ENCODE assay signal across 8 mouse cellular contexts in genomic region chr13:36731016-36731930, GRCm38 (mm10). TPM values are rescaled to one million over a fixed set of nuclear protein-coding genes. Genes with fewer than 3 reads are reported as not detected.
DNase-seq lines count a peak whose midpoint lies in the region; ATAC-seq and TF ChIP-seq lines count a peak whose summit lies in the region.

No protein-coding gene starts in this region.

- no peaks in the 10 kb centered on the region for H3K36me3 ChIP-seq in testis, adult 2 months (ENCODE audit: control insufficient read depth, insufficient read depth, low read length)
- no peaks in the 10 kb centered on the region for H3K36me3 ChIP-seq in heart, embryonic 16.5 days (ENCODE audit: control insufficient read depth, insufficient read depth)
- no peaks in the 10 kb centered on the region for H3K36me3 ChIP-seq in stomach, embryonic 15.5 days

- no peak for TF ChIP-seq POLR2A in testis, adult 2 months (IDR thresholded peaks at IDR 0.05; ENCODE audit: control insufficient read depth, low read depth, low read length)

- peaks cover 5% of the 10 kb centered on the region for H3K27me3 ChIP-seq in testis, adult 2 months (ENCODE audit: control insufficient read depth, insufficient read depth, low read length)
- peaks cover 75% of the 10 kb centered on the region for H3K27me3 ChIP-seq in heart, embryonic 16.5 days (ENCODE audit: control insufficient read depth, insufficient read depth, low read length)
- H3K27me3 ChIP-seq in stomach, embryonic 15.5 days (replicated peaks): peaks cover 80% of the 10 kb centered on the region

- H3K27ac ChIP-seq in testis, adult 2 months (ENCODE audit: control insufficient read depth, insufficient read depth, low read depth, low read length): no peak overlapping the region
- no peak overlapping the region for H3K27ac ChIP-seq in heart, embryonic 16.5 days (ENCODE audit: low read length)
- no peak overlapping the region for H3K27ac ChIP-seq in stomach, embryonic 15.5 days

- no peak for TF ChIP-seq CTCF in testis, adult 2 months (IDR thresholded peaks at IDR 0.05; ENCODE audit: control insufficient read depth, insufficient read depth, insufficient replicate concordance, low read depth, low read length)

- DNase-seq in testis, postnatal 14 days (ENCODE audit: low spot score): no peak
- DNase-seq in embryo, embryonic 10 days (ENCODE audit: low spot score): peak; percentile 64
- peak; percentile 33 for DNase-seq in kidney, postnatal 14 days
- DNase-seq in gastrocnemius, postnatal 14 days: no peak

- H3K9ac ChIP-seq in heart, embryonic 16.5 days (ENCODE audit: low read length): peak overlapping the region; percentile 47; the same call in 1 of the 2 replicates
- no peak overlapping the region for H3K9ac ChIP-seq in stomach, embryonic 15.5 days

- no peaks in the 10 kb centered on the region; the same call in 1 of the 2 replicates for H3K9me3 ChIP-seq in heart, embryonic 16.5 days (replicated peaks; ENCODE audit: control insufficient read depth, low read length)
- no peaks in the 10 kb centered on the region for H3K9me3 ChIP-seq in stomach, embryonic 15.5 days

- WGBS in heart, embryonic 16.5 days: 7% methylated on average over 34 of the region's 34 CpGs
- WGBS in stomach, embryonic 15.5 days: 7% methylated on average over 34 of the region's 34 CpGs

- H3K4me2 ChIP-seq in heart, embryonic 16.5 days (ENCODE audit: low read depth, low read length): peak overlapping the region; percentile 84
- H3K4me2 ChIP-seq in stomach, embryonic 15.5 days: peak overlapping the region; percentile 51

- ATAC-seq in heart, embryonic 16.5 days (replicated peaks; ENCODE audit: extremely low read depth, insufficient read depth, low FRiP score): no peak
- peak; percentile 50; the same call in 1 of the 2 replicates for ATAC-seq in megakaryocyte progenitor cell, adult 5-6 weeks (replicated peaks; ENCODE audit: poor library complexity)
- ATAC-seq in stomach, embryonic 15.5 days (ENCODE audit: insufficient read depth, low FRiP score, low read depth): no peak

- H3K4me3 ChIP-seq in testis, adult 2 months (ENCODE audit: control insufficient read depth, low read depth, low read length): peak overlapping the region; percentile 63
- peak overlapping the region; percentile 53 for H3K4me3 ChIP-seq in heart, embryonic 16.5 days (ENCODE audit: low read length)
- H3K4me3 ChIP-seq in stomach, embryonic 15.5 days (replicated peaks): peak overlapping the region; percentile 26

- intact Hi-C loops in gastrocnemius, postnatal 14 days (cut with DNase I; ENCODE audit: low total_unique reads): no loop called here

- H3K4me1 ChIP-seq in testis, adult 2 months (ENCODE audit: control insufficient read depth, insufficient read depth, low read length): peaks cover 15% of the 10 kb centered on the region
- peaks cover 24% of the 10 kb centered on the region for H3K4me1 ChIP-seq in heart, embryonic 16.5 days (ENCODE audit: control insufficient read depth, insufficient read depth, low read length)
- H3K4me1 ChIP-seq in stomach, embryonic 15.5 days: peaks cover 19% of the 10 kb centered on the region

RNA-seq across cellular contexts. Expression of gene Nrn1, which starts 3.7 kb away (rescaled TPM):
- polyA plus RNA-seq in testis, adult 2 months (2012; rRNA removed): 1.1 and 1.8 TPM in 2 replicates
- 2.6 and 2.8 TPM in 2 replicates for polyA plus RNA-seq in heart, embryonic 16.5 days (2015; fragmentation: Nextera tagmentation; extraction: Ambion mirVana)
- total RNA-seq in megakaryocyte progenitor cell, adult 5-6 weeks (2015): not detected in 2 replicates
- total RNA-seq in megakaryocyte progenitor cell, adult 5-6 weeks (2017): not detected in 2 replicates
- 10.8 and 11.0 TPM in 2 replicates for polyA plus RNA-seq in stomach, embryonic 15.5 days (2015; fragmentation: Nextera tagmentation; extraction: Ambion mirVana)
- total RNA-seq in gastrocnemius, postnatal 14 days (2021): 1 to 10 TPM; 1.5 to 1.7 TPM

Comparison
In these comparisons a context has a peak if more than half of its experiments do, and no peak if none do; other contexts are left out.
1. DNase-seq: peak in embryo, embryonic 10 days (single experiment) and kidney, postnatal 14 days (single experiment); none in testis, postnatal 14 days (single experiment) and gastrocnemius, postnatal 14 days (single experiment).
2. Peak in every context shown above with its lines, with median percentiles within 50 percentile points of each other: H3K4me3 ChIP-seq.